Mouse (Mus musculus) ZHBTc4 (cell line): ENCODE data around the gene Alkbh1.
A peak's percentile ranks its signal among the peaks of the same experiment; 100 is the strongest.
"Not testable (repeated sequence)": the region's sequence is repeated elsewhere in the genome, so short reads cannot be mapped to it uniquely, and the experiment has no call there.

Experiments used
- DNase-seq: peaks from one replicate; pipeline ENCODE4 v3.0.0-alpha.2; 2011; ENCODE audit warnings: low read depth, low spot score

The Alkbh1 gene

DNA sequence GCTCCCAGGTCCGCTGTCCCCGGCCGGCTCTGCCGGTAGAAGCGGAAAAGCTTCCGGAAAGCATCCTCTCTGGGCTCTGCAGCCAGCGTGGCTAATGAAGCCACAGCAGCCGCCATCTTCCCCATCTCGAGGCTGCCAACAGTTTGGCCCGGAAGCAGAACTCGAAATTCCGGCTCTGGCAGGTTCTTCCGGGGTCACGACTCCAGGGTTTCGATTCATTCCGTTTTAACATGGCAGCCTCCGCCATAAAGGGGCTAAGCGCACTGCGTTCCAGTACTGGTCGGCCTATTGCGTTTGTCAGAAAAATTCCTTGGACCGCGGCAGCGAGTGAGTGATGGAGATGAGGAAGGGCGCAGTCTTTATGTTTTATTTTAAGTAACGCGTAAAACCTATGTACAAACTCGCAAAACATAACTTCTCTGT is at the start of gene Alkbh1, which contains the start of gene Slirp:
TSS of gene Alkbh1 (minus strand) at position 318 of the 423 bp plus-strand sequence.
TSS of gene Slirp (plus strand) at position 197 of the 423 bp plus-strand sequence.
- DNase-seq: peak; percentile 94

DNA sequence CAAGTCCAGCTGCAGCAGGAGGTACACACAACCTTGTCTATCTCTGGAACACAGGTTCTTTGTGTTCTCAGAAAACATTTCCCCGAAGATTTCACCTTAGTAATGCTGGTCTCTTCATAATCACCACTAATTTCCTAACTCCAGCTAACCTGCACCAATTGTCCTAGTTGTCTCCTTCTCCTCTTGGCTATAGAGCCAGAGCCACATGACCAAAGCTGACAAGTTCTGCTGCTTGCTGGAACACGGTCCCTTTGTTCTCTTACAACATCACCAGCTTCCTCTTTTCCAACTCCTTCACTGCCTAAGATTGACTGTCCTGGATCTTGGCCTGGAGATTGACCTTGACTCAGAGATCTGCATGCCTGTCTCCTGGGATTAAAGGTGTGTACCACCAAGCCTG is 44.9 kb upstream of the Alkbh1 start:
- DNase-seq: peak; percentile 42

DNA sequence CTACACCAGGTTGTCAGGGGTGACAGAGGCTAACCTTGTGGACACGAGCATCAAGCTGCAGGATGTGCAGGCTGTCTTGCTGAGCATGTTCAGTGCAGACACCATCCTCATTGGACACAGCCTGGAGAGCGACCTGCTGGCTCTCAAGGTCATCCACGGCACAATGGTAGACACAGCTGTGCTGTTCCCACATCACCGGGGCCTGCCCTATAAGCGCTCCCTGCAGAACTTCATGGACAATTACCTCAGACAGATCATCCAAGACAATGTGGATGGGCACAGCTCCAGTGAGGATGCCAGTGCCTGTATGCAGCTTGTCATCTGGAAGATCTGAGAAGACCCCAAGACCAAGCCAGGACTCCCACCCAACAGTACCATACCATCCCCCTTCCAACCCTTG is 38.7 kb upstream of the Alkbh1 start:
- not testable (repeated sequence) for DNase-seq

GRCm38 (mm10) chr12:87474756-87475155 is 30.9 kb upstream of the Alkbh1 start:
- DNase-seq: no peak

GRCm38 (mm10) chr12:87471964-87472786 is 28.4 kb upstream of the Alkbh1 start, which contains the start of gene Snw1:
Gene Snw1, minus strand, starts transcription at chr12:87472274.
- peak; percentile 97 for DNase-seq

- peak; percentile 47 for DNase-seq
Measured at GRCm38 (mm10) chr12:87471421-87471963, 27.7 kb upstream of the Alkbh1 start.

DNA sequence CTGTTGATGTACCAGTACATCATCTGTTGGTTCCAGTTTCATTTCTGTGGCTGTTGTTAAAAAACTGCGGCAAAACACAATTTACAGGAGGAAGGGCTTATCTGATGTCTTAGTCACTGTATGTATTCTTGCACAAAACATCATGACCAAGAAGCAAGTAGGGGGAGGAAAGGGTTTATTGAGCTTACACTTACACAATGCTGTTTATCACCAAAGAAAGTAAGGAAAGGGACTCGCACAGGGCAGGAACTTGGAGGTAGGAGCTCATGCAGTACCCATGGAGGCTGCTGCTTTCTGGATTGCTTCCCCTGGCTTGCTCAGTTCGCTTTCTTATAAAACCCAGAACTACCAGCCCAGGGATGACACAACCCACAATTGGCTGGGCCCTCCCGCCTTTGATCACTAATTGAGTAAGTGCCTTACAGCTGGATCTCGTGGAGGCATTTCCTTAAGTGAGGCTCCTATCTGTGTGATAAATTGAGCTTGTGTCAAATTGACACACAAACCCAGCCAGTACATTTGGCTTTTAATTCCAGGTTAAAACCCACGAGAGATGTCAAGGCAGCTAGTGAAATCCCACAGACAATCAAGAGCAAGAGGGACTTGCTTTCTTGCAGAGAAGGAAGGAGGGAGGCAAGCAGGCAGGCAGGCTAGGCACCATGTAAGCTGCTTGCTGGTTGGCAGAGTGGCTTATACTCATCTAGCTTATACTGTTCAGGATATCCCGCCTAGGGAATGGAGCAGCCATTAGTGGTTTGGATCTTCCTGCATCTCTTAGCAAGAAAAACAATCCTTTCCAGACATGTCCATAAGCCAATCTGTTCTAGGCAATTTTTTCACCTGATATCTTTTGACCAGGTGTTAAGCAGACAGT is 26.7 kb upstream of the Alkbh1 start:
- no peak for DNase-seq

- DNase-seq: peak; percentile 75
Measured at GRCm38 (mm10) chr12:87464678-87465297, 21.0 kb upstream of the Alkbh1 start.

- DNase-seq: no peak
Measured at GRCm38 (mm10) chr12:87449456-87449855, 5.6 kb upstream of the Alkbh1 start.

- DNase-seq: no peak
Measured at GRCm38 (mm10) chr12:87444211-87444610, 394 bp upstream of the Alkbh1 start.

GRCm38 (mm10) chr12:87443115-87443699 is 610 bp downstream of the Alkbh1 start:
- DNase-seq: no peak

GRCm38 (mm10) chr12:87442177-87443114 is 1.4 kb downstream of the Alkbh1 start:
- peak; percentile 67 for DNase-seq

- DNase-seq: no peak
Measured at GRCm38 (mm10) chr12:87428885-87429284, 14.9 kb downstream of the Alkbh1 start.

- DNase-seq: no peak
Measured at GRCm38 (mm10) chr12:87428295-87428694, 15.5 kb downstream of the Alkbh1 start.

DNA sequence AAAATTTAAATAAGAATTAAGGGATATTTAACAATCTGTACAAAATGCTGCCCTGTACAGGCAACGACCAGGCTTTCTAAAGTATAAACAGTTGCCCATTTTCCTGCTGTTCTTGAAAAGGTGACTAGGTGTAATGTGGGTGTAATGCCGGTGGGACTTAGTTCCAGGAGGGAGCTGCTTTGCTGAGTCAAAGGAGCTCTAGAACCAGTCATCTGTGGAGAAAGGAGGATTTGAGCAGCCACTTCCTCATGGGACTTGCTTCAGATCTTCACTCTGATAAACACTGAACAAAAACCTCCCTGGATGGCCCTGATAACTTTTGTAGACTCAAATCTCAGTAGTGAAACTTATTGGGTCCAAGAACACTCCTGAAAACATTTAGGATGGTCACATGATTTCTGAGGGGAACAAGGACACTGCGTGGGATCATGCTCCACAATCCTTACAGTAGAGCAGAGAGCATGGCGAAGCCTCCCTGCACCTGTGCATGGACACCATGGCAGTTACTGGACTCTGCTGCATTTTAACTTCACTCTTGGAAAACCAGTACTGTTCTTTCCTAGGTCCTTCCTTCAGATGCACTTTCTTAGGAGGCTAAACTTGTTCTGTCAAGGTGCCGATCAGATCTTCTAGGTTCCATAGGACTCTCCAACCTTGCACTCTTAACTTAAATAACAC is 17.3 kb downstream of the Alkbh1 start:
- DNase-seq: no peak

- no peak for DNase-seq
Measured at GRCm38 (mm10) chr12:87424516-87424915, 19.3 kb downstream of the Alkbh1 start.

DNA sequence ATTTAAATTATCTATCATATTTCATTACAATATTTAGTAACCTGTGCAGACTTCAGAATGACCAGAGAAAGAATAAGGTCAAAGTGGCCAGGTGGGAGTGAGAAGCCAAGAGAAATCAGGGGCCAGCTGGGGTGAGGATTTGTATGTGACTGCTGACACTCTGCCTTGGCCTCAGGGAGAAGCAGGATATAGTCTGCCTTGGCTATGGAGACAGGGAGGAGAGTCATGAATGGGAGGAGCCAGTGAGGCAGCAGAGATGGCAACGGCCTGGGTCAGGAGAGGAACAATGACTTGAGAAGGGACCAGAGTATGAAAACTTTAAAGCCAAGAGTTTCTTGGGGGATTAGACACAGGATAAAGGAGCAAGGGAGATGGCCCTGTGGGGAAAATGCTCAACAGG is 20.1 kb downstream of the Alkbh1 start:
- peak; percentile 53 for DNase-seq

GRCm38 (mm10) chr12:87421708-87422507 is 21.9 kb downstream of the Alkbh1 start:
- no peak for DNase-seq
